Mouse (Mus musculus): Measurements from ENCODE around the gene Axl. TPM values are rescaled to one million over a fixed set of nuclear protein-coding genes. Genes with fewer than 3 reads are reported as not detected.
A peak's percentile ranks its signal among the peaks of the same experiment; 100 is the strongest.
"Not testable (repeated sequence)": the region's sequence is repeated elsewhere in the genome, so short reads cannot be mapped to it uniquely, and the experiment has no call there.

Axl gene
- total RNA-seq, 1 experiment from 2014 or later: 16.9 TPM

DNA sequence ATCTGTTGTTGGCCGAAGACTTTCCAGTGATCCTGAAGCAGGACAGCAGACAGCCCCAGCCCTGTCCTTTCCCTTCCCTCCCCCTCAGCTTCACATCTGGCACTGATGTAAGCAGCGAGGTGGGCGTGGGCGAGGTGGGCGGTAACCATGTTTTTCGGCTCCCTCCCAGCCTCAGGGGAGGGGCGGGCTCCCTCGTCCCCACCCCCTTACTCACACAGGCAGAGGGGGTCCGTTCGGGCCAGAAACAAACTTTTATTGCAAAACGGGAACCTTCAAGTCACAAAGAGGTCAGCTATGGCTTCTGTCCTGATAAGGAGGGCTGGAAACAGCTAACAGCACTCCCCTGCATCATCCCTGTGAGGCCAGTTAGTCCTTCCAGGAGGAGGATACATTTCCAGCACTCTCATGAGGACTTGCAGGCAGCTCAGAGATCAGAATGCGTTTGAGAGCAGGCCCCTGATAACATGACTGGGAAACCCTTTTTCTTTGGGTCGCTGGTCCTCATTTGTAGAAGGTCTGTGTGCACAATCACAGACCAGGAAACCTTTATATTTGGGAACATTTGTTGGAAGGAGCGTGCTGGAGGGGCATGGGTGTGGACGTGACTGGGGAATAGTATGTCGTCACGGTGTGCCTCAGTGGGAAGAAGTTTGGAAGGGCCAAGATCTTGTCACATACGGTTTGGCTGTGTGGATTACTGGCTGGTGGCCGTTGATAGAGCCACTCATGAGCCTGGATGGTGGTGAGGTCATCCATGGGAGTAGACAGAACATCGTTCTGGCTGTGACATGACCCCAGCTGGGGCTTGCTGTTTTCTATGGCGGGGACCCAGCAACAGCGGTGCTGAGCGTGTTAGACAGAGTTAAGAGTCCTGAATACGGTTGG, 14.0 kb upstream of the Axl start:
- 0 out of 4 replicates have a peak, but pooled peaks of 1 of the 2 experiments have one; percentile 9 for ATAC-seq (replicated peaks in 1 of 2; ENCODE audit: insufficient read depth in 1 of 2, low FRiP score in 2 of 2, low TSS enrichment in 1 of 2, low read depth in 1 of 2, poor library complexity in 2 of 2, severe bottlenecking in 2 of 2)

DNA sequence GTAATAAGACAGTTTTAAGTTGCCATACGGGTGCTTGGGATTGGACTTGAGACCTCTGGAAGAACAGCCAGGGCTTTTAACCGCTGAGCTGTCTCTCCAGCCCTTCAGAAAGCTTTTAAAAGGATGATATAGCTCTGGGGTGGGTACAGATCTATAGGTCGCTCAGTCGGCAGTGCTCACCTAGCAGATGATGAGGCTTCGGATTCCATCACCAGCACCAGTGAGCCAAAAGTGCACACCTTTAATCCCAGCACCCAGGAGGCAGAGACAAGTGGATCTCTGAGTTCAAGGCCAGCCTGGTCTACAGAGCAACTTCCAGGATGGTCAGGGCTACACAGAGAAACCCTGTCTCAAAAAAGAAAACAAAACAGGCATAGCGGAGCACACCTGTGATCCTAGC, 12.5 kb upstream of the Axl start:
- ATAC-seq (replicated peaks in 1 of 2; ENCODE audit: insufficient read depth in 1 of 2, low FRiP score in 2 of 2, low TSS enrichment in 1 of 2, low read depth in 1 of 2, poor library complexity in 2 of 2, severe bottlenecking in 2 of 2): no peak

DNA sequence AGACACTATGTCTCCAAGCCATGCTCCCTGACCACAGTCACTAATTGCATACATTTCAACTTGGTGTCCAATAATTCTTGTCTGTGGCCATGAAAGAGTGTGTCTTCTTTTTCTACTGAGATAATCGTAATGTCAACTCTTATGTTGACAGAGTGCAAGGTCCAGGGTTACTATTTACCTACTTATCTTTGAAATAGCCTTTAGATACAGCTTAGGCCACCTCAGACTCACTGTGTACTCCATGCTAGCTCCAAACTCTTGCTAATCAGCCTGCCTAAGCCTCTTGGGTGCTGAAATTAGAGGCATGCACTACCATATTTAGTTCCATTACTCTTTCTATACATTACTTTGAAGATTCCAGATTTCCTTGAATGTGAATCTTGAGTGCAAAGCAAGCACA, 10.9 kb upstream of the Axl start:
- ATAC-seq (replicated peaks in 1 of 2; ENCODE audit: insufficient read depth in 1 of 2, low FRiP score in 2 of 2, low TSS enrichment in 1 of 2, low read depth in 1 of 2, poor library complexity in 2 of 2, severe bottlenecking in 2 of 2): no peak

DNA sequence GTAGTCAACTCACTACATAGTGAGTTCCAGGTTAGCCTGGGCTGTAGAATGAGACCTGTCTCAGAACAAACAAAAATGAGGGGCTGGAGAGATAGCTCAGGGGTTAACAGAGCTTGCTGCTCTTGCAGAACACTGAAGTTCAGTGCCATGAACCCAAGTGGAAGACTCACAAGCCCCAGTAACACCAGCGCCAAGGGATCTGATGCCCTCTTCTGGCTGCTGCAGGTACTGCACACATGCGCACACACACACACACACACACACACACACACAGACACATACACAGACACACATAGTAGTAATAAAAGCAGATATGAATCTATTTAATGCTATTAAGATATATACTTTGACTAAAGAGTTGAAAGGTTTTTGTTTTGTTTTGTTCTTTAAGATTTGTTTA, 10.0 kb upstream of the Axl start:
- no peak for ATAC-seq (replicated peaks in 1 of 2; ENCODE audit: insufficient read depth in 1 of 2, low FRiP score in 2 of 2, low TSS enrichment in 1 of 2, low read depth in 1 of 2, poor library complexity in 2 of 2, severe bottlenecking in 2 of 2)

DNA sequence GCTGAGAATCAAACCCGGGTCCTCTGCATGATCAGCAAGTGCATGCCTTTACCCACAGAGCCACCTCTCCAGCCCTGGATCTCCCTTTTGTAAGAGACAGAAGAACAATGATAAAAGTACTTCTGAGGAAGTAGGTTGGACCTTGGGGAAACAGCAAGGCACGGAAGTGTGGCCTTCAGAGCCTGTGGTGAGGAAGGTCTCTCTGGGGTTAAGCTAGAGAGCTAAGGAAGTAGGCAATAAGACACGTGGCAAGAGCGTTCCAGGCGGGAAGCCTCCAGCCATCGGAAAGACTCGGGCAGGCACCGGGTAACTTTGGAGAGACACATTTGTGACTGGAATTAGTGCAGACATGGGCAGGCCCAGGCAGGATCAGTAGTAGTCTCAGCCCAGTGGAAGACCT, 6.3 kb upstream of the Axl start:
- no peak for ATAC-seq (replicated peaks in 1 of 2; ENCODE audit: insufficient read depth in 1 of 2, low FRiP score in 2 of 2, low TSS enrichment in 1 of 2, low read depth in 1 of 2, poor library complexity in 2 of 2, severe bottlenecking in 2 of 2)

DNA sequence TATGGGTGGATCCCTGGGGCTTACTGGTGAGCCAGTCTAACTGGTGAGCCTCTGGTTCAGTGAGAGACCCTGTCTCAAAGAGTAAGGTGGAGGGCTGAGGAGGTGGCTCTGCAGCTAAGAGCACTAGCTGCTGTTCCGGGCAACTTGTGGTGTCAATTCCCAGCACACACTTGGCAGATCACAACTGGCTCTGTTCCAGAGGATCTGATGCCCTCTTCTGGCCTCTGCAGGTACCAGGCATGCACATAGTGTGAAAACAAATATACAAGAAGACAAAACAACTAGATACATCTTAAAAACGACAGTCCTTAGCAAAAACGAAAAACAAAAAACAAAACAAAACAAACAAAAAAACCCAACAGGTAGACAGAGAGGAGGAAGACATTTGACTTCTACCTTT, 5.2 kb upstream of the Axl start:
- no peak for ATAC-seq (replicated peaks in 1 of 2; ENCODE audit: insufficient read depth in 1 of 2, low FRiP score in 2 of 2, low TSS enrichment in 1 of 2, low read depth in 1 of 2, poor library complexity in 2 of 2, severe bottlenecking in 2 of 2)

DNA sequence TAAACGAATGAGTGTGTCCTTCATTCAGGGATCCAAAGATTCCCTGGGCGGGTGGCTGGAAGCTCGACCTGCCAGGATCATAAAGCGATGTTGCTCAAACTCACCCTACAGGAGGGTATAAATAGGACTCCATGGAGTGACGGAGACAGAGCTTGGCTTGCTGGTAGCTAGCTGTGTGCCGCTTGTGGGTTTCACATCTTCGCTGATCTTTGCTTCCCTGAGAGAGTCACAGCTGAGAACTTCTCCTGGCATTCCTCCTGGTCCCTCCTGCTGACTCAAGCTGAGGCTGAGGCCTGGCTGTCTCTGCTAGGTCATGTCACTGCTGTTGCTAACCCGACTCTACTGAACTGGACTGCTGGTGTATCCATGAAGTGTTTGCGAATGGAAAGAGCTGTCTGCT, 4.5 kb upstream of the Axl start:
- not testable (repeated sequence) for ATAC-seq (replicated peaks in 1 of 2; ENCODE audit: insufficient read depth in 1 of 2, low FRiP score in 2 of 2, low TSS enrichment in 1 of 2, low read depth in 1 of 2, poor library complexity in 2 of 2, severe bottlenecking in 2 of 2)

DNA sequence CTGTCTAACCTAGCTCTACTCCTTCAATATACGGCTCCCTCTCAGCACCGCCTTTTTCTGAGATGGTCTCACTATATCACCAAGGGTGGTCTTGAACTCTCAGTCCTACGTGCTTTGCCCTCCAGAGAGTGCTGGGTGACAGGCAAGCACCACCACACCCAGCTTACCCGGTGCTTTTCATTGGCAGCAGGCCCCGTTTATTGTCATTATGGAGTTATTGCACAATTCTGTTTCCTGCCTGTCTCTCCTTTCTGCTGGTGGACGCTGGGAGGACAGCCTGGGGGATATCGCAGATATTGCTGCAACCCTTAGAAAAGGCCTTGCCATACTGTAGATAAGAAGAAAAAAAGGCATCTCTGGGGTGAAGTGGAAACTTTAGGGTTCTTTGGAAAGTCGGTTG, 2.1 kb upstream of the Axl start:
- no peak; a peak in 1 of 4 replicates for ATAC-seq (replicated peaks in 1 of 2; ENCODE audit: insufficient read depth in 1 of 2, low FRiP score in 2 of 2, low TSS enrichment in 1 of 2, low read depth in 1 of 2, poor library complexity in 2 of 2, severe bottlenecking in 2 of 2)

DNA sequence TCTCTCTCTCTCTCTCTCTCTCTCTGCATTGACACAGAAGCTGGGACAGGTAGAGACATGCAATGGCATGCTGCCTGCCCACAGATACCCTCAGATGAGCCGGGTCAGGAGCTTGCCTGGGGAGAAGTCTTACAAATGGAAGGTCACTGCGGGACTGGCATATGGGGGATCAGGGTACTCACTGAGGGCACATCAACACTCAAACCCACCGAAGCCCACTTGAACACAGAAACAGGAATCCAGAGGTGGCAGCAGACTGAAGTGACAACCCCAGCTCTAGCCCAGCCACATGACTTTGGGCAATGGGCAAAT, 580 bp upstream of the Axl start:
- ATAC-seq (replicated peaks in 1 of 2; ENCODE audit: insufficient read depth in 1 of 2, low FRiP score in 2 of 2, low TSS enrichment in 1 of 2, low read depth in 1 of 2, poor library complexity in 2 of 2, severe bottlenecking in 2 of 2): no peak

DNA sequence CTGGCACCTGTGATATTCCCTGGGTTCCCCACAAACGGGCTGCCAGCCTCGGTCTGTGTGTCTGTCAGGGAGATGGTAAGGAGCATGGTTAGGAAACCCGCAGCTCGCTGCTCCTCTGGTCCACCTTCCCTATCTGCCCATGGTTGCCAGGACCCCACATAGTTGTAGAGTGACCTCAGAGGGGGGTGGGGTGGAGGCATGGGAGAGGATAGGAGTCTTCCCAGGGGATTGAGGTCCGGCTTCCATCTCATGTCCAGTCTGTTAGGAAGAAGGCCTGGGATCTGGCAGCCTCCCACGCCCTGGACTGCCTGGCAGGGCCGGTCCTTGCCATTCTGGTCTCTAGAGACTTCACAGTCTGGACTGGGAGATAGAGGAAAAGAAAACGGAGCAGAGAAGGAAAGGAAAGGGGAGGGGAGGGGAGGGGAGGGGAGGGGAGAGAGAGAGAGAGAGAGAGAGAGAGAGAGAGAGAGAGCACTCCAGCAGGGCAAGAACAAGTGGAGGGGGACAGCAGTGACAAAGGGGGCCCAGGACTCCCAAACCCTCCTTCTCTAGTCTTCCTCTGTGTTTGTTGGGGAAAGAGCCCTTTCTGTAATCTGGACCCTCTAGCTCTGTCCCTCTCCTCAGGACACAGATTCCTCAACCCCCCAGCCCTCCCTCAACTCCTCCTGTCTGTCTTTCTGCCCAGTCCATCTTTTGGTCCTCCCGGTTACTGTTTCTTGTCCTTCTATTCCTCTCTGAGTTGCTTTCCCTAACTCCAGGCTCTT, 867 bp downstream of the Axl start:
- no peak for ATAC-seq (replicated peaks in 1 of 2; ENCODE audit: insufficient read depth in 1 of 2, low FRiP score in 2 of 2, low TSS enrichment in 1 of 2, low read depth in 1 of 2, poor library complexity in 2 of 2, severe bottlenecking in 2 of 2)

DNA sequence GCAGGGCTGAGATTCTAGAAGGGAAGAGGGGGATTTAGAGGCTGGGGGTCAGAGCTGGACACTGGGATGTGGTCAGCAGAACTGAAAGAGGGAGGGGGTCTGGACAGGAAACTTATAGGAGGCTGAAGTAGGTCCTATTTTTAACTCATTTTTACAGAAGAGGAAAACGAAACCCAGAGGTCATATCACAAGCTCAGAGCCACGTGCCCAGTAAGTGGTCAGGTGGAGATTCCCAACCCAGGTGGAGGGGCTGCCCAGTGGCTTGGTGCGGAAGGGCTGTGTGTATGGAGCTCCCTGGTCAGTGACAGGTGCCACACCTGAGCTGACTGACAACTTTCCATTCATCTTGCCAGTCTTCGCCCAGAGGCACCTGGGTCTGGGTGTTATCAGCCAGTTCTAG, 1.5 kb downstream of the Axl start:
- ATAC-seq (replicated peaks in 1 of 2; ENCODE audit: insufficient read depth in 1 of 2, low FRiP score in 2 of 2, low TSS enrichment in 1 of 2, low read depth in 1 of 2, poor library complexity in 2 of 2, severe bottlenecking in 2 of 2): no peak

DNA sequence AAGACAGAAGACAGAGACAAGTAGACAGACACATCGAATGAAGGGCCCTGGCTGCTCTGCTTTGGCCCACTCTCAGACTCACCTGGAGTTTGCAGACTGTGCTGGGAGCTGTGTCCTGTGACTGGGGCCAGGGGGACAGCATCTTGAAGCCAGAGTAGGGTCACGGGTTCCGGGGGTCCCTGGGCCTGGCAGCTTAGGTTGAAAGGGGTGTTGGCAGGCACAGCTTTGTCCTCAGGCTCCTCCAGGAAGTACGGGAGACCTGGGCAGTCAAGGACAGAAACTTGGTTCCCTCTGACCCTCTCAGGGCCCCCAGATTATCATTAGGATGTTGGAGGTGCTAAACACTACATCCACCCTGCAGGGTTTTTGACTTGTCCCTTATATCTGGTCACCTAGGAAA, 2.8 kb downstream of the Axl start:
- no peak for ATAC-seq (replicated peaks in 1 of 2; ENCODE audit: insufficient read depth in 1 of 2, low FRiP score in 2 of 2, low TSS enrichment in 1 of 2, low read depth in 1 of 2, poor library complexity in 2 of 2, severe bottlenecking in 2 of 2)

DNA sequence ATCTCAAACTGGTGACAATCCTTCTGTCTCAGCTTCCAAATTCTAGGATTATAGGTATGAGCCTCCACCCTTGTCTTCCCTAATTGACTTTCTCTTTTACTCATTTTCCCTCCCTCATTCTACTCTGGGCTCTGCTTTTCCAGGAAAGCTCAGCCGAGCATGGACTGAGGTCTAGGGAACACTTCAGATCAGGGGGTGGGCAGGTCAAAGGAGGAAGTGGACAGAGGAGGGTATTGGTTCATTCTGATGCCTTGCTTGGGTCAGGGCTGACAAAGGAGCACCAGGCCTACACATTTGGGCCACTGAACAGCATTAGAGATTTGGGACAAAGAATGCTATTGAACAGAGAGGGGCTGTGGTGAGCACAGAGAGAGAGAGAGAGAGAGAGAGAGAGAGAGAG, 3.7 kb downstream of the Axl start:
- no peak for ATAC-seq (replicated peaks in 1 of 2; ENCODE audit: insufficient read depth in 1 of 2, low FRiP score in 2 of 2, low TSS enrichment in 1 of 2, low read depth in 1 of 2, poor library complexity in 2 of 2, severe bottlenecking in 2 of 2)

DNA sequence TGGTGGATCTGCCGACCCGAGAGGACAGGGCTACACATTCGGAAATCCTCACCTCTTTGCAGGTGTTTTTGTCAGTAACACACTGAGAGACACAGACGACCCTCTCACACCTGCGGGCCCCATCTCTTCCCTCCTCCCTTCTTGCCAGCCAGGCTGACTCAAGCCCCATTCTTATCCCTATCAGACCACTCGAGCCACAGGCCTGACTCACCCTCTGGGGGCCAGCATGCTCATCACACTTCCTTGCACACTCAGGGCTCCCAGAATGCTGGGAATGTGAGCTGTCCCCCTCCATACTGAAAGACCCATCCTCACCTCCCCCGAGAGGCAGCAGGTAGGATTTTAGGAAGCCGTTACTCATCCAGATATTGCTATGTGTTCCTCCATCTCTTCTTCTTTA, 4.8 kb downstream of the Axl start:
- ATAC-seq (replicated peaks in 1 of 2; ENCODE audit: insufficient read depth in 1 of 2, low FRiP score in 2 of 2, low TSS enrichment in 1 of 2, low read depth in 1 of 2, poor library complexity in 2 of 2, severe bottlenecking in 2 of 2): no peak

DNA sequence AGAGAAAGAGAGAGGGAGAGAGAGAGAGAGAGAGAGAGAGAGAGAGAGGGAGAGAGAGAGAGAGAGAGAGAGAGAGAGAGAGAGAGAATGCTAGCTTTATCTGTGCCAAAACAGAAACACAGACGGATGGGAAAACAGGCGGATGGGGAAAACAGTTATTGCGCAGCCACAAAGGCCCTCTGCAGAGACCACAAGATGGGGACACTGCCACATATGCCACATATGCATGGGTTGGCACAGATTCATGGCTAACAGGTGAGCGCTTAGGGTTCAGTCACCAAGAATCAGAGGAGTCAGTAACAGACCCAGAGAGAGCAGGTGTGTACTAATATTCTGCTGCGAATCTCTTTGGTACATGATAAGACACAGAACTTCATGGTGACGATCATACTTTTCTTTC, 5.8 kb downstream of the Axl start:
- peak in 1 of 2 experiments; percentile 37; a peak in 2 of 4 replicates for ATAC-seq (replicated peaks in 1 of 2; ENCODE audit: insufficient read depth in 1 of 2, low FRiP score in 2 of 2, low TSS enrichment in 1 of 2, low read depth in 1 of 2, poor library complexity in 2 of 2, severe bottlenecking in 2 of 2)

DNA sequence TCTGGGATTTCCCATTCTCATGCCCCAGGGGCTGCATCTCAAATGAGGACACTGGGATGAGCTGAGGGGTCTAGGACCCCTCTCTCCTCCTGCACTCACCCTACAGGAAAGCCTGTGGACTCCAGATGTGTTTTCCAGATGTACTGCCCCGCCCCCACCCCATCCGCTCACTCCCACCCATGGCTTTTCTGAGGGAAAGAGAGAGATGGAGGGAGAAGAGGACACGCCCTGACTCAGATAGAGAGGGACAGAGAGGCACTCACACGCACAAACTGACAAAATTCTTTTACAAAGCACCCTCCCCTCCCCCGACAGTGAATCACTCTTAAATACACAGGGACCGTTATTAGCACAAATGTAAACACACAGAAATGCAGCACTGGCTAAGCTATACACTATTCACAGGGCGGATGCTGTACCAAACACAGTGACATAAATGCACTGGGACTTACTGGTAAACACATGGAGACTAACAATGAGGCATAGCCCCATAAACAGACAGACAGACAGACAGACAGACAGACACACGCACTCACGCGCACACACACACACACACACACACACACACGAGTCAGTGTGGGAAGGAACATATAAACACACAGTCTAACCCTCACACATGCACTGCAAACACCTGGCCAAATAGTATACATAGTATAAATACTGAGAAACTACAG, 6.4 kb downstream of the Axl start:
- no peak for ATAC-seq (replicated peaks in 1 of 2; ENCODE audit: insufficient read depth in 1 of 2, low FRiP score in 2 of 2, low TSS enrichment in 1 of 2, low read depth in 1 of 2, poor library complexity in 2 of 2, severe bottlenecking in 2 of 2)

DNA sequence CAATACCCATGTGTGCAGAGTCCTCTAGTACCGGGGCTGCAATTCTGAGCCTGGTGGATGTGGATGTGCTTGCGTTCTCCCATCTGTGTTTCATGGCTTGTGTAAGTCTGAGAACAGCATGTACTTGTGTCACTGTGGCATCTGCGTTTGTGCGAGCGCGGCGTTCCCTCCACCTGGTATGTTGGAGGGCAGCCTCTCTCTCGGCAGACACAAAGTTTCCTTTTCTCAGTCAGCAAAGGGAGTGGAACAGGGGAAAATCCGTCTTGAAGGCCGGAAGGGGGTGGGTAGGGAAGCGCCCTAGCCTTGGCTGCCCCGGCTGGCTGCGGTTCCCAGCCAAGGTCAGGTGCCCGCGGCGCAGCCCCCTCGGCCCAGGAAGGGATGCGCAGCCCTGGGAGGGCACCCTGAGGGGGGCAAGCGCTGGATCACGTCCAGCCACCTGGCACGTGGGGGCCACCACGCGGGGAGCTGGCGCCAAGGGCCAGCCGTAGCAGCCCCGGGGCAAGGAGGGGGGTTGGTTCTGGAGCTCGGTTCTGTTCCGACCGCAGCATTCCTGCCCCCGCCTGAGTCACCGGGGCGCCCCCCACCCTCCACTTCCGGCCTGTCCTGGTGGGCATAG, 7.1 kb downstream of the Axl start:
- ATAC-seq (replicated peaks in 1 of 2; ENCODE audit: insufficient read depth in 1 of 2, low FRiP score in 2 of 2, low TSS enrichment in 1 of 2, low read depth in 1 of 2, poor library complexity in 2 of 2, severe bottlenecking in 2 of 2): peak; percentile 33 to 37; a peak in 3 of 4 replicates

DNA sequence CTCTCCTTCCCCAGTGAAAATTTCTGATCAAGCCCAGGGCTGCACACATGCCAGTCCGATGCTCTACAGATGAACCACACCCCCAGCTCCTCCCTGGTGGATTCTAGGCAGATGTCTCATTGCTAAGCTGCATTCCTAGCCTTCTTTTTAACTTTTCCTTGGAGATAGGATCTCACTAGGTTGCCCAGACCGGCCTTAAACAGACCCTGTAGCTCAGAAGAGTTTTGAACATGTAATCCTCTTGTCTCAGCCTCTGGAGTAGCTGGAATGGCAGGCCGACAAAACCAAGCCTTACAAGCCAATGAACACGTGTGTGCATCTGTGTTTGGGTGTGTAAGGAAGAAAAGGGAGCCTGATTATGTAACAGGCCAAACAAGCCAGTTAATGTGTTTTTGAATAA, 7.8 kb downstream of the Axl start:
- no peak for ATAC-seq (replicated peaks in 1 of 2; ENCODE audit: insufficient read depth in 1 of 2, low FRiP score in 2 of 2, low TSS enrichment in 1 of 2, low read depth in 1 of 2, poor library complexity in 2 of 2, severe bottlenecking in 2 of 2)
